Mouse (Mus musculus): ENCODE data around the gene Pagr1b. TPM values are rescaled to one million over a fixed set of nuclear protein-coding genes. Genes with fewer than 3 reads are reported as not detected.
A peak's percentile ranks its signal among the peaks of the same experiment; 100 is the strongest.

The Pagr1b gene
- total RNA-seq (2014; rRNA removed) (0.74 TPM in 1 of 2 replicates, not detected in the other), polyA plus RNA-seq (2012; rRNA removed) (0.49 TPM in 1 of 2 replicates, not detected in the other)

GRCm38 (mm10) chr7:127016481-127016485 is at the start of gene Pagr1b:
TSS of gene Pagr1b (minus strand) at chr7:127016484.
- TF ChIP-seq POLR2A (IDR thresholded peaks at IDR 0.05; ENCODE audit: extremely low read depth, insufficient read depth, low read length) (no peak), CTCF (IDR thresholded peaks at IDR 0.05; ENCODE audit: low read depth, low read length) (no peak)
- DNase-seq (ENCODE audit: extremely low read depth, low read depth, low spot score) = no peak
- H3K4me1 ChIP-seq (ENCODE audit: control insufficient read depth, insufficient read depth, low read length) = peaks cover 26% of the 10 kb centered on the region

GRCm38 (mm10) chr7:127065538-127065937 is 49.3 kb upstream of the Pagr1b start:
- TF ChIP-seq POLR2A (IDR thresholded peaks at IDR 0.05; ENCODE audit: extremely low read depth, insufficient read depth, low read length) (no peak), CTCF (IDR thresholded peaks at IDR 0.05; ENCODE audit: low read depth, low read length) (0 out of 2 replicates have a peak, but pooled peaks have one; percentile 1)
- H3K36me3 ChIP-seq (ENCODE audit: control insufficient read depth, insufficient read depth, low read length) = no peaks in the 10 kb centered on the region
- H3K79me2 ChIP-seq (ENCODE audit: control insufficient read depth, insufficient read depth, low read length) = no peaks in the 10 kb centered on the region
- peaks cover 6% of the 10 kb centered on the region for H3K4me1 ChIP-seq (ENCODE audit: control insufficient read depth, insufficient read depth, low read length)
- H3K9ac ChIP-seq (ENCODE audit: low read depth, low read length) = no peak overlapping the region
- no peak overlapping the region for H3K4me3 ChIP-seq (ENCODE audit: insufficient read depth, low read depth, low read length)
- DNase-seq (ENCODE audit: extremely low read depth, low read depth, low spot score) = no peak
- WGBS = 87% methylated on average over 6 of the region's 6 CpGs
- no peak overlapping the region for H3K27ac ChIP-seq (replicated peaks; ENCODE audit: insufficient read depth, low read depth, low read length)
- H3K27me3 ChIP-seq (ENCODE audit: control insufficient read depth, insufficient read depth, low read length) = no peaks in the 10 kb centered on the region

More at GRCm38 (mm10) chr7:127016481-127016485, at the start of gene Pagr1b:
- Histone ChIP-seq H3K9ac (ENCODE audit: low read depth, low read length) (peak within 1 kb of the TSS; percentile 80), H3K4me3 (ENCODE audit: insufficient read depth, low read depth, low read length) (peak within 1 kb of the TSS; percentile 74), H3K27me3 (ENCODE audit: control insufficient read depth, insufficient read depth, low read length) (no peaks in the 10 kb centered on the region), H3K27ac (replicated peaks; ENCODE audit: insufficient read depth, low read depth, low read length) (peak within 1 kb of the TSS; percentile 86), H3K36me3 (ENCODE audit: control insufficient read depth, insufficient read depth, low read length) (no peaks in the 10 kb centered on the region), H3K79me2 (ENCODE audit: control insufficient read depth, insufficient read depth, low read length) (peaks cover 16% of the 10 kb centered on the region; the same call in 1 of the 2 replicates)

- no peaks in the 10 kb centered on the region for H3K4me1 ChIP-seq (ENCODE audit: control insufficient read depth, insufficient read depth, low read length)
- DNase-seq (ENCODE audit: extremely low read depth, low read depth, low spot score) = no peak
- H3K27ac ChIP-seq (replicated peaks; ENCODE audit: insufficient read depth, low read depth, low read length) = no peak overlapping the region
- H3K79me2 ChIP-seq (ENCODE audit: control insufficient read depth, insufficient read depth, low read length) = no peaks in the 10 kb centered on the region
- no peak overlapping the region for H3K4me3 ChIP-seq (ENCODE audit: insufficient read depth, low read depth, low read length)
- 70% methylated on average over 5 of the region's 5 CpGs for WGBS
- no peak overlapping the region for H3K9ac ChIP-seq (ENCODE audit: low read depth, low read length)
- TF ChIP-seq POLR2A (IDR thresholded peaks at IDR 0.05; ENCODE audit: extremely low read depth, insufficient read depth, low read length) = no peak
- 0 out of 2 replicates have a peak, but pooled peaks have one; percentile 5 for TF ChIP-seq CTCF (IDR thresholded peaks at IDR 0.05; ENCODE audit: low read depth, low read length)
- H3K27me3 ChIP-seq (ENCODE audit: control insufficient read depth, insufficient read depth, low read length) = no peaks in the 10 kb centered on the region
- H3K36me3 ChIP-seq (ENCODE audit: control insufficient read depth, insufficient read depth, low read length) = no peaks in the 10 kb centered on the region
Measured at GRCm38 (mm10) chr7:127055026-127055585, 38.8 kb upstream of the Pagr1b start.

GRCm38 (mm10) chr7:127041851-127042672 is 25.8 kb upstream of the Pagr1b start, which contains the start of gene Kif22:
TSS of gene Kif22 (minus strand) at chr7:127042471.
- no peak for TF ChIP-seq CTCF (IDR thresholded peaks at IDR 0.05; ENCODE audit: low read depth, low read length)
- H3K27me3 ChIP-seq (ENCODE audit: control insufficient read depth, insufficient read depth, low read length) = no peaks in the 10 kb centered on the region
- H3K79me2 ChIP-seq (ENCODE audit: control insufficient read depth, insufficient read depth, low read length) = no peaks in the 10 kb centered on the region
- WGBS = under 1% methylated on average over 53 of the region's 53 CpGs
- peak within 1 kb of the TSS; percentile 80 for H3K9ac ChIP-seq (ENCODE audit: low read depth, low read length)
- H3K4me1 ChIP-seq (ENCODE audit: control insufficient read depth, insufficient read depth, low read length) = peaks cover 3% of the 10 kb centered on the region
- DNase-seq (ENCODE audit: extremely low read depth, low read depth, low spot score) = peak; percentile 75
- H3K36me3 ChIP-seq (ENCODE audit: control insufficient read depth, insufficient read depth, low read length) = no peaks in the 10 kb centered on the region
- peak within 1 kb of the TSS; percentile 77 for H3K4me3 ChIP-seq (ENCODE audit: insufficient read depth, low read depth, low read length)
- 0 out of 2 replicates have a peak within 1 kb of the TSS, but pooled peaks have one; percentile 20 for H3K27ac ChIP-seq (replicated peaks; ENCODE audit: insufficient read depth, low read depth, low read length)

- no peak overlapping the region for H3K9ac ChIP-seq (ENCODE audit: low read depth, low read length)
- no peak overlapping the region for H3K4me3 ChIP-seq (ENCODE audit: insufficient read depth, low read depth, low read length)
- peaks cover 6% of the 10 kb centered on the region for H3K4me1 ChIP-seq (ENCODE audit: control insufficient read depth, insufficient read depth, low read length)
- no peaks in the 10 kb centered on the region for H3K36me3 ChIP-seq (ENCODE audit: control insufficient read depth, insufficient read depth, low read length)
- no peak for DNase-seq (ENCODE audit: extremely low read depth, low read depth, low spot score)
- WGBS = 81% methylated on average over 1 of the region's 1 CpGs
- H3K27me3 ChIP-seq (ENCODE audit: control insufficient read depth, insufficient read depth, low read length) = no peaks in the 10 kb centered on the region
- H3K27ac ChIP-seq (replicated peaks; ENCODE audit: insufficient read depth, low read depth, low read length) = no peak overlapping the region
- no peak for TF ChIP-seq CTCF (IDR thresholded peaks at IDR 0.05; ENCODE audit: low read depth, low read length)
- no peak for TF ChIP-seq POLR2A (IDR thresholded peaks at IDR 0.05; ENCODE audit: extremely low read depth, insufficient read depth, low read length)
- no peaks in the 10 kb centered on the region for H3K79me2 ChIP-seq (ENCODE audit: control insufficient read depth, insufficient read depth, low read length)
Measured at GRCm38 (mm10) chr7:127031244-127031643, 15.0 kb upstream of the Pagr1b start.

- Histone ChIP-seq H3K9ac (ENCODE audit: low read depth, low read length) (no peak overlapping the region), H3K27ac (replicated peaks; ENCODE audit: insufficient read depth, low read depth, low read length) (no peak overlapping the region), H3K79me2 (ENCODE audit: control insufficient read depth, insufficient read depth, low read length) (no peaks in the 10 kb centered on the region), H3K4me3 (ENCODE audit: insufficient read depth, low read depth, low read length) (no peak overlapping the region), H3K4me1 (ENCODE audit: control insufficient read depth, insufficient read depth, low read length) (peaks cover 6% of the 10 kb centered on the region), H3K36me3 (ENCODE audit: control insufficient read depth, insufficient read depth, low read length) (no peaks in the 10 kb centered on the region), H3K27me3 (ENCODE audit: control insufficient read depth, insufficient read depth, low read length) (no peaks in the 10 kb centered on the region)
- DNase-seq (ENCODE audit: extremely low read depth, low read depth, low spot score) = no peak
- TF ChIP-seq CTCF (IDR thresholded peaks at IDR 0.05; ENCODE audit: low read depth, low read length) (no peak), POLR2A (IDR thresholded peaks at IDR 0.05; ENCODE audit: extremely low read depth, insufficient read depth, low read length) (no peak)
- 98% methylated on average over 1 of the region's 1 CpGs for WGBS
Measured at GRCm38 (mm10) chr7:127030172-127030571, 13.9 kb upstream of the Pagr1b start.

Data from liver, adult 2 months (tissue).